Mouse (Mus musculus) spleen, postnatal 4 days (tissue): Measurements from ENCODE around the gene Gm11595.
"Not testable (repeated sequence)": the region's sequence is repeated elsewhere in the genome, so short reads cannot be mapped to it uniquely, and the experiment has no call there.

Experiments
- DNase-seq, 2 experiments: peaks; one replicate each; pipeline ENCODE4 v3.0.0; 2022; ENCODE audit warnings: low spot score in 2 of 2

Gm11595 gene

DNA sequence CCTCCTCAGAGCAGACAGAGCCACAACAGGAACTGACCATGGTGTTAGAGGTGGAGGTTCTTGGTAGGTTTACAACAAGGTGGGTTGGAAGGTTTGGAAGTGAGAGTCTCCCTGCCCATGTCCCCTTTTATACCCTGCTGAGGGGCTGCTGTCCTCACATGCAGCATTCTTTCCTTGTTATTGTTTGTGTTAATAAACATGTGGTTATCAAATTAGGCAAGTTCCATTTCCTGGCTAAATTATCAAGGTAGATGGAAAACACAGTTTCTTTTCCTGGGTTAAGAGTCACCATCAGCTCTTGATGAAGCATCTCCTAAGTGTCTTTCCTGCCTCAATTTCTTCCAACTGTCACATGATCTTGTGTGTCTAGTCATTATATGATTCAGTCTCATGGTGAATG is at the start of gene Gm11595:
Gm11595 (minus strand) TSS at position 101 of the 400 bp plus-strand sequence.
- not testable (repeated sequence) for DNase-seq

DNA sequence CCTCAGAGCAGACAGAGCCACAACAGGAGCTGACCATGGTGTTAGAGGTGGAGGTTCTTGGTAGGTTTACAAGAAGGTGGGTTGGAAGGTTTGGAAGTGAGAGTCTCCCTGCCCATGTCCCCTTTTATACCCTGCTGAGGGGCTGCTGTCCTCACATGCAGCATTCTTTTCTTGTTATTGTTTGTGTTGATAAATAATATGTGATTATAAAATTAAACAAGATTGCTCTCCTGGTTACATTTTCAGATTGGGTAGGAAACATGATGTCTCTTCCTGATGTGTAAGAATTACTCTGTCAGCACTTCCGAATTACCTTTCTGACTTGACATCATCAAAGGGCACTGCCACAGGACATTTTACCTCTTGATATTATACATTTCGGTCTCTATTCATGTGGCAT is 42.9 kb upstream of the Gm11595 start, which contains the start of gene Gm11564:
Gm11564 (minus strand) TSS at position 101 of the 400 bp plus-strand sequence.
- DNase-seq = not testable (repeated sequence)

DNA sequence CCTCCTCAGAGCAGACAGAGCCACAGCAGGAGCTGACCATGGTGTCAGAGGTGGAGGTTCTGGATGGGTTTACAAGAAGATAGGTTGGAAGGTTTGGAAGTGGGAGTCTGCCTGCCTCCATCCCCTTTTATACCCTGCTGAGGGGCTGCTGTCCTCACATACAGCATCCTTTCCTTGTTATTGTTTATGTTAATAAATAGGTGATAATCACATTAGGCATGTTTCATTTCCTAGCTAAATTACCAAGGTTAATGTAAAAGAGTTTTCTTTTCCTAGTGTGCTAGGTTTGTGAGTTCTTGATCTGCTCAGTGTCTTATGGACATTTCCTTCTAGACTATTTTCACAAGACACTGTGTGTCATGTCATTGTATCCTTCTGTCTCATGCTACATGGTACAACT is 37.1 kb upstream of the Gm11595 start, which contains the start of gene Krtap4-13:
Krtap4-13 (minus strand) TSS at position 101 of the 400 bp plus-strand sequence.
- DNase-seq = not testable (repeated sequence)

DNA sequence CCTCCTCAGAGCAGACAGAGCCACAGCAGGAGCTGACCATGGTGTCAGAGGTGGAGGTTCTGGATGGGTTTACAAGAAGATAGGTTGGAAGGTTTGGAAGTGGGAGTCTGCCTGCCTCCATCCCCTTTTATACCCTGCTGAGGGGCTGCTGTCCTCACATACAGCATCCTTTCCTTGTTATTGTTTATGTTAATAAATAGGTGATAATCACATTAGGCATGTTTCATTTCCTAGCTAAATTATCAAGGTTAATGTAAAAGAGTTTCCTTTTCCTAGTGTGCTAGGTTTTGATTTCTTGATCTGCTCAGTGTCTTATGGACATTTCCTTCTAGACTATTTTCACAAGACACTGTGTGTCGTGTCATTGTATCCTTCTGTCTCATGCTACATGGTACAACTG is 31.6 kb upstream of the Gm11595 start, which contains the start of gene Gm11554:
Gm11554 (minus strand) TSS at position 101 of the 400 bp plus-strand sequence.
- DNase-seq = not testable (repeated sequence)

DNA sequence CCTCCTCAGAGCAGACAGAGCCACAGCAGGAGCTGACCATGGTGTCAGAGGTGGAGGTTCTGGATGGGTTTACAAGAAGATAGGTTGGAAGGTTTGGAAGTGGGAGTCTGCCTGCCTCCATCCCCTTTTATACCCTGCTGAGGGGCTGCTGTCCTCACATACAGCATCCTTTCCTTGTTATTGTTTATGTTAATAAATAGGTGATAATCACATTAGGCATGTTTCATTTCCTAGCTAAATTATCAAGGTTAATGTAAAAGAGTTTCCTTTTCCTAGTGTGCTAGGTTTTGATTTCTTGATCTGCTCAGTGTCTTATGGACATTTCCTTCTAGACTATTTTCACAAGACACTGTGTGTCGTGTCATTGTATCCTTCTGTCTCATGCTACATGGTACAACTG is 26.1 kb upstream of the Gm11595 start, which contains the start of gene Gm11569:
Gm11569 (minus strand) TSS at position 101 of the 400 bp plus-strand sequence.
- DNase-seq = not testable (repeated sequence)

DNA sequence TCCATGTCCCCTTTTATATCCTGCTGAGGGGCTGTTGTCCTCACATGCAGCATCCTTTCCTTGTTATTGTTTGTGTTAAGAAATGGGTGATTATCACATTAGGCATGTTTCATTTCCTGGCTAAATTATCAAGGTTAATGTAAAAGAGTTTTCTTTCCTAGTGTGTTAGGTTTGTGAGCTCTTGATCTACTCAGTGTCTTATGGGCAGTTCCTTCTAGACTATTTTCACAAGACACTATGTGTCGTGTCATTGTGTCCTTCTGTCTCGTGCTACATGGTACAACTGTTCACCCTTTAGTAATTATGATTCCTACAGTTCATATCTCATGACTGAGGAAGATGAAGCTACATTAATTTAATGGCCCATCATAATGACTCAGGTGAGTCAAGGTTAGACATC is 20.7 kb upstream of the Gm11595 start, which contains the start of gene Gm11596:
Gm11596 (minus strand) TSS at position 101 of the 400 bp plus-strand sequence.
- DNase-seq = no peak

DNA sequence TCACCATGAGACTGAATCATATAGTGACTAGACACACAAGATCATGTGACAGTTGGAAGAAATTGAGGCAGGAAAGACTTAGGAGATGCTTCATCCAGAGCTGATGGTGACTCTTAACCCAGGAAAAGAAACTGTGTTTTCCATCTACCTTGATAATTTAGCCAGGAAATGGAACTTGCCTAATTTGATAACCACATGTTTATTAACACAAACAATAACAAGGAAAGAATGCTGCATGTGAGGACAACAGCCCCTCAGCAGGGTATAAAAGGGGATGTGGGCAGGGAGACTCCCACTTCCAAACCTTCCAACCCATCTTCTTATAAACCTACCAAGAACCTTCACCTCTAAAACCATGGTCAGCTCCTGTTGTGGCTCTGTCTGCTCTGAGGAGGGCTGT is 12.2 kb upstream of the Gm11595 start, which contains the start of gene Krtap4-9:
Krtap4-9 (plus strand) TSS at position 301 of the 400 bp plus-strand sequence.
- DNase-seq = not testable (repeated sequence)

DNA sequence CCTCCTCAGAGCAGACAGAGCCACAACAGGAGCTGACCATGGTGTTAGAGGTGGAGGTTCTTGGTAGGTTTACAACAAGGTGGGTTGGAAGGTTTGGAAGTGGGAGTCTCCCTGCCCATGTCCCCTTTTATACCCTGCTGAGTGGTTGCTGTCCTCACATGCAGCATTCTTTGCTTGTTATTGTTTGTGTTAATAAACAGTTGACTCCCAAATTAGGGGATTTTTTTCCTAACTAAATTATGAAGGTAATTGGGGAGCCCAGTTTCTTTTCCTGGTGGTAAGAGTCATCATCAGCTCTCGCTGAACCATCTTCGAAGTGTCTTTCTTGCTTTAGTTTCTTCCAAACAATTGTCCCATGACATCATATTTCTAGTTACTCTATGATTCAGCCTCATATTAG is 7.9 kb upstream of the Gm11595 start, which contains the start of gene Krtap4-8:
Krtap4-8 (minus strand) TSS at position 101 of the 400 bp plus-strand sequence.
- DNase-seq = no peak

DNA sequence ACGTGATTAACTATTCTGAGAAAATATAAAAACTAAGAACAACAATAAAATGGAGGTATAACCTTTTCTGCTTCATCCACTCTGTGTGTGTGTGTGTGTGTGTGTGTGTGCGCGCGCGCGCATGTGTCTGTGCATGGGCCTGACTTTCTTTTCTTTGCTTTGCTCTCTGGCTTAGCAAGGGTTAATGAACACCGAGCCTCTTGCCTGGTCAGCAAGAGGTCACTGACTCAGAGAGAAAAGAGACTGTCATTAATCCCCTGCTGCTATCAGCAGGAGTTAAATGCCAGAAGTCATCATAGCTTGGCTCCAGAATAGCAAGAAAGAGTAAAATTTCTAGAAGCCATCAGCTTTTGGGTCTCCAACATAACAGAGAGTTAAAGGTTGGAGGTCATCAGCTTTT is 5.7 kb upstream of the Gm11595 start:
- no peak for DNase-seq

DNA sequence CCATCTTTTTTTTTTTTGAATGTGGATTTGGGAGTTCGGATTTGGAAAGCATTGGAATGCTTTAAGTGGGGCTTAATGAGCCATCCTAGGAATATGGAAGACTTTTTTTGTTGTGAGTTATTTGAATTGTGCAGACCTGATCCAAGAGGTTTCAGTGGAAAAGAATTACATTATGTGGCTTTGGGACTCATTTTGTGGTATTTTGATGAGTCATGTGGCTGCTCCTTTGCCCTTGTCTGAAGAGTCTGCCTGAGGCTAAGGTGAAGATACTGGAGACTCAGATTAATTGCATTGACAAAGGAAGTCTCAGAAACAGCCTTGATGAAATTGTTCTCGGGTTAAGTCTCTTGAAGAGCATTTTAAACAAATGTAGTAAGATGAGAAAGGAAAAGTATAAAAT is 4.3 kb downstream of the Gm11595 start:
- DNase-seq = no peak

DNA sequence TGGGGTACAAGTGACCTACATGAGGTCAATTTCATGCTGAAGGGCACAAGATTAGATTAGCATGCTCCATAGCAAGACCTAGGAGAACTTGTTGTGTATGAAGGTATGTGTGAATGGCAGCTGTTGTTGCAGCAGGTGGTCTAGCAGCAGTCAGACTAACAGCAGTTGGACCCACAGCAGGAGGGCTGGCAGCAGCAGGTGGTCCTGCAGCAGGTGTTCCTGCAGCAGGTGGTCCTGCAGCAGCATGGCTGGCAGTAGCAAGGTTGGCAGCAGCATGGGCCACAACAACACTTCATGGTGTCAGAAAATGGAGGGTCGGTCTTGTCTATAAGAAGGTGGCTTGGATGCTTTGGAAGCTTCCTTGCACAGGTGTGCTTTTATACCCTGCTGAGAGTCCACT is 13.8 kb downstream of the Gm11595 start:
- no peak for DNase-seq

DNA sequence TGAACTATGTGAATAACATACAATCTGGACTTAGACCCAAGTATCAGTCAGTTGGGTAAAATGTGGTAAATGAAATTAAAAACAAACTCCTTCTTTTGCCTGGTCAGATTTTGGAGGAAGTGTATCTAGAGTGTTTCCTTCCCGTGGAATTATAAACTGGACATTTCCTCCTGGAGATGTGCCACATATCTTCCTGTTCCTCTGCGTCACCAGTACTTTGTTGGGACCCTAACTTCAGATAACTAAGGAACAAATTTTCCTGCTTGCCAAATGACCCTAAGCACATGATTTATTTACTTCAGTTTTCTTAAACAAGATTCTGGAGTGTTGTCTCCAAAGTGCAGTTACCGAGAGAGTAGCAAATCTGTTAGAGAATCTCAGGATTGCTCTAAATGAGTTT is 28.7 kb downstream of the Gm11595 start:
- DNase-seq = no peak

DNA sequence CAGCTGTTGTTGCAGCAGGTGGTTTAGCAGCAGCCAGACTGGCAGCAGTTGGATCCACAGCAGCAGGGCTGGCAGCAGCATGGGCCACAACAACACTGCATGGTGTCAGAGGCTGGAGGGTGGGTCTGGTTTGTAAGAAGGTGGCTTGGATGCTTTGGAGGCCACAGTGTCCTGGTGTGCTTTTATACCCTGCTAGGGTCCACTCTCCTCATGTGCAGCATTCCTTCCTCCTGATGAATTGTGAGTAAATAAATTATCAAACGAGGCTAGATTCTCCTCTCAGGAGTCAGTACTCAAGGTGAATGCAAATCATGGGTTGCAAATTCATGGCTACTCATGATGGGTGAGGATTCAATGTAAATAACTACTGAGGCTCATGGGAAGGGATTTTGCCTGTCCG is 38.5 kb downstream of the Gm11595 start, which contains the start of gene Gm14180:
Gm14180 (minus strand) TSS at position 101 of the 400 bp plus-strand sequence.
- no peak for DNase-seq

DNA sequence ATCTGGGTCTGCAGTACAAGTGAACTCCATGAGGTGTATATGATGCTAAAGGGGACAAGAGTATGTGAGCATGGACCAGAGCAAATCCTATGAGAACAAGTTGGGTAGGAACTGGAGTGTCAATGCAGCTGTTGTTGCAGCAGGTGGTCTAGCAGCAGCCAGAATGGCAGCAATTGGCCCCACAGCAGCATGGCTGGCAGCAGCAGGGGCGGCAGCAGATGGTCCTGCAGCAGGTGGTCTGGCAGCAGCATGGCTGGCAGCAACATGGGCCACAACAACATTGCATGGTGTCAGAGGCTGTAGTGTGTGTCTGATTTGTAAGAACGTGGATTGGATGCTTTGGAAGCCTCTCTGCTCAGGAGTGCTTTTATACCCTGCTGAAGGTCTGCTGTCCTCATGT is 48.7 kb downstream of the Gm11595 start:
- no peak for DNase-seq
